Mouse (Mus musculus): ENCODE measurements around the gene Map3k7.

DNA sequence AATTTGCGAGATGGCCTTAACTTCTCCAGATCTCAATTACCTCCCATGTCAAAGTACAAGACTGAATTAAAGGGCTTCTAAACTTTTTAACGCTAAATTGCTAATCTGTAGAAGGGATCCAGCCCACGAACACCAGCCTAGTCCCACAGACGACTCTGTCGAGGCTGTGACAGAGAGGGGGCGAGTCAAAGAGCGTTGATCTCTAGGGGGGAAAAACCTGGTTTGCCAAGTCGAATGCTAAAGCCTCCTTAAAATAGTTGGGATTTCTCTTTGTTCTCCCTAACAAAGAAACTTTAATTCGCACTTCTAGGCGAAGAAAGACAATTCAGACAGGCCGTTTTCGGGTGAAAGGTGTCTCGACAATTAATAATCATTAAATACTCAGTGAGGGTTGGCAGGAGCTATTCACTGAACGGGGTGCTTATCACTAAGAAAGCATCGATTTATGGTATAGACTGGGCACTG is 27.0 kb upstream of the Map3k7 start:
- TF ChIP-seq CTCF (IDR thresholded peaks at IDR 0.05; ENCODE audit: borderline replicate concordance, insufficient read depth, low read length): no peak
- no peak for TF ChIP-seq POLR2A (IDR thresholded peaks at IDR 0.05; ENCODE audit: low read depth, low read length)
